Mouse (Mus musculus) heart, embryonic 14.5 days (tissue): ENCODE measurements around the gene Scg5. TPM values are rescaled to one million over a fixed set of nuclear protein-coding genes. Genes with fewer than 3 reads are reported as not detected.

Experiments used
- ATAC-seq: fragments of 200-750 bp; cut with Nextera tagmentation; 2 replicates; pipeline ENCODE4 v1.8.0; 2017; ENCODE audit warnings: low read depth, moderate TSS enrichment; ENCODE audit not compliant: insufficient number of reproducible peaks, insufficient read depth, low FRiP score
- H3K27ac ChIP-seq, 2 experiments: fragments of 200-500 bp in 1 of 2; fragments of 300-500 bp in 1 of 2; sonication (generic) in 1 of 2; replicated peaks in 1 of 2; 2 replicates each; pipeline ENCODE4 v1.5.1; 2012 to 2014; ENCODE audit warnings: low read depth in 2 of 2, low read length in 2 of 2, control low read depth in 1 of 2, mild to moderate bottlenecking in 1 of 2, mixed read lengths in 1 of 2; ENCODE audit not compliant: control insufficient read depth in 1 of 2, insufficient read depth in 1 of 2
- H3K27me3 ChIP-seq: fragments of 300-500 bp; sonication (generic); 2 replicates; pipeline ENCODE4 v1.6.1; 2014; ENCODE audit warnings: mild to moderate bottlenecking, low read length, control low read depth; ENCODE audit not compliant: control insufficient read depth, insufficient read depth
- H3K36me3 ChIP-seq: fragments of 300-500 bp; sonication (generic); 2 replicates; pipeline ENCODE4 v1.6.1; 2014; ENCODE audit warnings: mild to moderate bottlenecking, control low read depth, low read length, mixed read lengths; ENCODE audit not compliant: control insufficient read depth, insufficient read depth
- H3K4me1 ChIP-seq, 2 experiments: fragments of 200-500 bp in 1 of 2; fragments of 300-500 bp in 1 of 2; sonication (generic) in 1 of 2; 2 replicates each; pipeline ENCODE4 v1.6.1; 2012 to 2014; ENCODE audit warnings: low read length in 2 of 2, control low read depth in 1 of 2, mixed read lengths in 1 of 2; ENCODE audit not compliant: control insufficient read depth in 2 of 2, insufficient read depth in 2 of 2
- H3K4me2 ChIP-seq: fragments of 300-500 bp; sonication (generic); 2 replicates; pipeline ENCODE4 v1.6.1; 2014; ENCODE audit warnings: mild to moderate bottlenecking, low read length
- H3K4me3 ChIP-seq, 2 experiments: fragments of 200-500 bp in 1 of 2; fragments of 300-500 bp in 1 of 2; sonication (generic) in 1 of 2; 2 replicates each; pipeline ENCODE4 v1.5.1; 2012 to 2014; ENCODE audit warnings: low read length in 2 of 2, mild to moderate bottlenecking in 2 of 2, control low read depth in 1 of 2, low read depth in 1 of 2, moderate library complexity in 1 of 2; ENCODE audit not compliant: control insufficient read depth in 1 of 2, insufficient read depth in 1 of 2
- H3K9ac ChIP-seq: fragments of 300-500 bp; sonication (generic); 2 replicates; pipeline ENCODE4 v1.6.1; 2014; ENCODE audit warnings: mild to moderate bottlenecking, low read length
- H3K9me3 ChIP-seq: fragments of 300-500 bp; sonication (generic); 2 replicates; pipeline ENCODE4 v1.6.1; 2016; ENCODE audit warnings: low read length, control low read depth; ENCODE audit not compliant: control insufficient read depth
- WGBS: fragments of 180-500 bp; shearing (Covaris S2); extraction: QIAGEN DNeasy Blood & Tissue Kit; methylation state at CpG from one replicate; pipeline ENCODE4 v1.1.7; 2014; 5-methylcytosine and 5-hydroxymethylcytosine counted together
- polyA plus RNA-seq: library from polyadenylated mRNA; unstranded; fragments of >200 nt; fragmentation: Nextera tagmentation; extraction: Ambion mirVana; gene quantifications from 2 replicates; pipeline ENCODE4 v1.2.1, GENCODE M21; 2014

The Scg5 gene
- polyA plus RNA-seq, 1 experiment from 2014 or later: 0.99 TPM

- Histone ChIP-seq H3K9me3 (no peaks in the 10 kb centered on the region), H3K36me3 (no peaks in the 10 kb centered on the region), H3K9ac (no peak overlapping the region), H3K4me3 (no peak overlapping the region), H3K4me2 (no peak overlapping the region), H3K4me1 (no peaks in the 10 kb centered on the region), H3K27me3 (no peaks in the 10 kb centered on the region), H3K27ac (no peak overlapping the region)
- 60% methylated on average over 5 of the region's 5 CpGs for WGBS
- no peak for ATAC-seq
Observed at GRCm38 (mm10) chr2:113800846-113801245, 28.1 kb downstream of the Scg5 start.

GRCm38 (mm10) chr2:113798605-113799004 is 30.3 kb downstream of the Scg5 start:
- Histone ChIP-seq H3K4me2 (no peak overlapping the region), H3K27me3 (no peaks in the 10 kb centered on the region), H3K4me3 (no peak overlapping the region), H3K9me3 (no peaks in the 10 kb centered on the region), H3K9ac (no peak overlapping the region), H3K27ac (no peak overlapping the region), H3K4me1 (no peaks in the 10 kb centered on the region), H3K36me3 (no peaks in the 10 kb centered on the region)
- ATAC-seq: no peak
- WGBS: 59% methylated on average over 13 of the region's 13 CpGs

GRCm38 (mm10) chr2:113795186-113795585 is 33.7 kb downstream of the Scg5 start:
- ATAC-seq: no peak

GRCm38 (mm10) chr2:113793521-113793920 is 35.4 kb downstream of the Scg5 start:
- Histone ChIP-seq H3K4me3 (no peak overlapping the region), H3K4me2 (no peak overlapping the region), H3K27me3 (no peaks in the 10 kb centered on the region), H3K9ac (no peak overlapping the region), H3K4me1 (no peaks in the 10 kb centered on the region), H3K36me3 (no peaks in the 10 kb centered on the region), H3K9me3 (no peaks in the 10 kb centered on the region), H3K27ac (no peak overlapping the region)
- 79% methylated on average over 3 of the region's 3 CpGs for WGBS
- ATAC-seq: no peak

More at GRCm38 (mm10) chr2:113795186-113795585, 33.7 kb downstream of the Scg5 start:
- H3K9ac ChIP-seq: no peak overlapping the region
- H3K9me3 ChIP-seq: no peaks in the 10 kb centered on the region
- no peaks in the 10 kb centered on the region for H3K36me3 ChIP-seq
- no peaks in the 10 kb centered on the region for H3K4me1 ChIP-seq
- no peak overlapping the region for H3K27ac ChIP-seq
- no peak overlapping the region for H3K4me3 ChIP-seq
- no peaks in the 10 kb centered on the region for H3K27me3 ChIP-seq
- no peak overlapping the region for H3K4me2 ChIP-seq
- 69% methylated on average over 4 of the region's 4 CpGs for WGBS

- Histone ChIP-seq H3K4me3 (no peak overlapping the region), H3K27ac (no peak overlapping the region), H3K36me3 (no peaks in the 10 kb centered on the region), H3K27me3 (no peaks in the 10 kb centered on the region), H3K4me2 (no peak overlapping the region), H3K4me1 (no peaks in the 10 kb centered on the region), H3K9ac (no peak overlapping the region), H3K9me3 (no peaks in the 10 kb centered on the region)
- WGBS: 72% methylated on average over 4 of the region's 4 CpGs
- no peak for ATAC-seq
Observed at GRCm38 (mm10) chr2:113788821-113789387, 40.0 kb downstream of the Scg5 start.

GRCm38 (mm10) chr2:113787882-113788281 is 41.0 kb downstream of the Scg5 start:
- H3K4me2 ChIP-seq: no peak overlapping the region
- H3K4me1 ChIP-seq: no peaks in the 10 kb centered on the region
- no peaks in the 10 kb centered on the region for H3K9me3 ChIP-seq
- H3K27ac ChIP-seq: no peak overlapping the region
- H3K9ac ChIP-seq: no peak overlapping the region
- no peaks in the 10 kb centered on the region for H3K36me3 ChIP-seq
- no peaks in the 10 kb centered on the region for H3K27me3 ChIP-seq
- 78% methylated on average over 4 of the region's 4 CpGs for WGBS
- no peak for ATAC-seq
- H3K4me3 ChIP-seq: no peak overlapping the region

- no peaks in the 10 kb centered on the region for H3K9me3 ChIP-seq
- no peak for ATAC-seq
- WGBS: 45% methylated on average over 3 of the region's 3 CpGs
Observed at GRCm38 (mm10) chr2:113784851-113785250, 44.1 kb downstream of the Scg5 start.

GRCm38 (mm10) chr2:113781521-113781920 is 47.4 kb downstream of the Scg5 start:
- no peak overlapping the region for H3K27ac ChIP-seq
- WGBS: 63% methylated on average over 4 of the region's 4 CpGs

More at GRCm38 (mm10) chr2:113784851-113785250, 44.1 kb downstream of the Scg5 start:
- Histone ChIP-seq H3K36me3 (no peaks in the 10 kb centered on the region), H3K4me1 (no peaks in the 10 kb centered on the region), H3K4me3 (no peak overlapping the region), H3K9ac (no peak overlapping the region), H3K27me3 (no peaks in the 10 kb centered on the region), H3K27ac (no peak overlapping the region), H3K4me2 (no peak overlapping the region)

More at GRCm38 (mm10) chr2:113781521-113781920, 47.4 kb downstream of the Scg5 start:
- Histone ChIP-seq H3K9ac (no peak overlapping the region), H3K4me2 (no peak overlapping the region), H3K4me1 (no peaks in the 10 kb centered on the region), H3K9me3 (no peaks in the 10 kb centered on the region), H3K4me3 (no peak overlapping the region), H3K36me3 (no peaks in the 10 kb centered on the region), H3K27me3 (no peaks in the 10 kb centered on the region)
- ATAC-seq: no peak
